Mouse (Mus musculus) neutrophil, adult 5-6 weeks (primary cell): ENCODE data around the gene Lpo. TPM values are rescaled to one million over a fixed set of nuclear protein-coding genes. Genes with fewer than 3 reads are reported as not detected.
A peak's percentile ranks its signal among the peaks of the same experiment; 100 is the strongest.
"Not testable (repeated sequence)": the region's sequence is repeated elsewhere in the genome, so short reads cannot be mapped to it uniquely, and the experiment has no call there.

Experiments
- ATAC-seq: fragments of 151-379, 151-347 bp; 2 replicates; pipeline ENCODE4 v1.8.0; 2017; ENCODE audit warnings: mild to moderate bottlenecking, moderate TSS enrichment; ENCODE audit not compliant: insufficient number of reproducible peaks, poor library complexity, low FRiP score, severe bottlenecking; ENCODE audit errors: extremely low read depth
- total RNA-seq: library from RNA; stranded (forward); fragments of 200-1000 nt; gene quantifications from 2 replicates; pipeline ENCODE4 v1.2.3, GENCODE M21; 2017

The Lpo gene
- not detected in 2 replicates for total RNA-seq

DNA sequence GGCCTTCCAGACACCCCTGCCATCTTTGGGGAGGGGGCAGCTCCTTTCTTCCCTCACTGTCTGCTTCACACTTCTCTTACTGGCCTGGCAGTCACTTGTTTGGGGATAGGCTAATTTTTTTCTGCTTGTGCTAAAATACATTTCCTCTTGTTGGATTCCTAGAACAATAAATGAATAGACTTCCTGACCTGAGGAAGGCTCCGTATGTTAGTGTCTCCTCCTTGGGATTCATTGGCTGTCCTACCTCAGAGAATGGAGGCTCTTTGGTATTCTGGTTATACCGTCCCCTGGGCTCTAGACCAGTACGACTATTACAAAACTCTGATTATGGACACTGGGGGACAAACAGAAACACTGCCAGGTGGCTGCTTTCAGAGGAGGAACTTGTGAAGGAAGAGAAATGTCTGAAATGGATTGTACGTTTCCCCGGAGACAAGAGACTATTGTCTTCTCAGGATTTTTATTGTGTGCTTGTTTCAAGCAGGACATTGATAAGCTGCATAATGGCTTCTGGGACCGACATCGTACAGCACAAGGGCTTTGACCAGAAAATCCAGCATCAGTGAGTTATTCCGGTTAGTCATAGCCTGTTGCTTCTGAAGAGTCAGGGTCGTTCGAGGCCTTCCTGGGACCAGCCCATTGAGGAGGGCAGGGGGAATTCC is at the start of gene Lpo:
TSS of gene Lpo (minus strand) at position 51 of the 662 bp plus-strand sequence.
- no peak for ATAC-seq

DNA sequence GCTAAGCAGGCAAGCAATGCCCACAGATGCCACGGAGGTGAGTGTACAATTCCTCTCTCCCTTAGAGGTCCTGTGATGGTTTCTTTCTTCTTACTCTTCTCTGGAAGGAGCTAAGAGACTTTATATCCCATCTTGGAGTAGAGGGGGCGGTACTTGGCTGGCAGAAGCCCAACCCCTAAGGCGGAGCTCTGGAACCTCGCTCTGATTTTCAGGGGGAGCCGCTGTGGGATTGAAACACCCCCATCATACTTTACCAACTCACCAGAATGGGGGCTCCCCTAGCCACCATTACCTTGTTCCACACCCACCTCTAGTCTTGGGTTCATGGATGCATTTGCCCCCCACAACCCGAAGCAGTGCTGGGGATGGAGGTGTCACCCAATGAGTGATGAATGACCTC is 47.3 kb upstream of the Lpo start, which contains the start of gene Epx:
TSS of gene Epx (minus strand) at position 101 of the 400 bp plus-strand sequence.
- ATAC-seq, result no peak

DNA sequence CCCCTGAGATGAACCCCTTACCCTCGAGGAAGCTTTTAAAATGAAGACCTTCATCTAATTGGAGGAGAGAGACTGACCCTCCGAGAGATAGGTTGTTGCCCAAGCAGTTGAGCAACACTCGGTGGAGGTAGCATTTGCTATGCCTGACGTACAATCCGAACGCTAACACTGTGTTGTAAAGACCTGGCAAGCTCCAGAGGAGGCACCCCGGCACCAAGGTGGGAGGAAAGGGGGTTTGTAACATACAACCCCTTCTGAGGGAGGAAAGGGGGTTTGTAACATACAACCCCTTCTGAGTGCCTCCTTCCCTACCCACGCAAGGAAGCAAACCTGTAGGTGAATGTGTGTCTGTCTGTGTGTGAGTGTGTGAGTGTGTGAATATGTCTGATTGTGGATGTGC is 43.7 kb upstream of the Lpo start:
- ATAC-seq, result no peak

DNA sequence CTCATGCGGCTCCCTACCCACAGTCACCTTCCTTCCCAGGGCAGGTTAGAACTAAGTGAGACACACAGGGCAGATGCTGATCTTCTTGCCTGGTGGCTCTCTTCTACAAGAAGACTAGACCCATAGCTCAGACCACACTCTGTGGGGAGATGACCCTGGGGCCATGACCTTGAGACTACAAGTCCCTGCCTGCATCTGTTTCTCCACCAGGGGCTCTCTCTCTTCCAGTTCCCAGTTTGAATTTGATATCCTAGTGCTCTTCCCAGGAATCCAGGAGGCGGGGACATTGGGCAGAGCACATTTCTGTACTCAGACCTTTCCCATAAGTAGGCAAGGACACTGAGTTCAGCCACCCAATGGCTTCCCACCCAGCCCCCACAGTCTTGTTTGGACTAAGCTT is 42.0 kb upstream of the Lpo start:
- ATAC-seq, result no peak

DNA sequence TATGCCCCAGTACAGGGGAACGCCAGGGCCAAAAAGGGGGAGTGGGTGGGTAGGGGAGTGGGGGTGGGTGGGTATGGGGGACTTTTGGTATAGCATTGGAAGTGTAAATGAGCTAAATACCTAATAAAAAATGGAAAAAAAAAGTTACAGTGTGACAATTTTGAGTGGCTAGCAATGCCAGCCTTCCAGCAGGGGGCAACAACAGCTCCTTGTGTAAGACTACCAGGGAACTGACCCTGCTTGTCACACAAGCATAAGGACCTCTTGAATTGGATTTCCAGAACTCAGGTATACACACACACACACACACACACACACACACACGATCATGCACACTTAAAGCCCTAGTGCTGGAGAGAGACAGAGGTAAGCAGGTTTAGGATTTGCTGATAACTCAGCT is 38.8 kb upstream of the Lpo start:
- ATAC-seq, result not testable (repeated sequence)

DNA sequence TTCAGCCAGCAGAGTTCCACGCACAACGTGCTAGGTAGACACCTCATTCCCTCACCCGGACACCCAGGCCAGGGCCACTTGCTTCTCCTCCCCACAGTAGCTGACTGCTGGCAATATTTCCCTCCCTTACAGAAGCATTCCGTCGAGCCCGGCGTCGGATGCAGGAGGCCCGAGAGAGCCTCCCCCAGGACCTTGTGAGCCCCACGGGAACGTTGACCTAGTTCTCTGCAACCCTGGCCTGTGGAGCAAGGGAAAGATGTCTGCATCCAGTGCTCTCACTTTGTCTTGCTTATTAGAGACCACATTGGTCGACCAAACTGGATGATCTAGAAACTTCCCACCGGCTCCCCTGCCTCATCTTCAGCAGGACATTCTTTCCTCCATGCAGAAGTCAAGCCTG is 34.7 kb upstream of the Lpo start:
- no peak for ATAC-seq

DNA sequence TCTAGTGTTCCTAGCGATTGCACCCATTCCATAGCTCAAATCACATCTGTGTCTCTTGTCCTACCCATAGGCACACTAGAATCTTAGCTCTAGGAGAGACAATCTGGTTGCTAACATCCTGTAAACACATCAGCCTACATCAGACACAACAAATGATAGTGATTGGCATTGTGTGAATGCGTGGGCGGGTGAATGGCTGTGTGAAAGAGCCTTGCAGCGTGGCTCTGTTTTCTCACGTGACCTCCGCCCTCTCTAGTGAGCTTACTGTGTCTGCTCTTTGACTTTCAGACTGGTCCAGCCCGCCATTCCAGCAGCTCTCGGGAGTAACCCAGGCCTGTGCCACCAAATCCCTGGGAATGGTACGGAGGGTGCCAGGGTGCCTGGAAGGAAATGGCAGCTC is 32.3 kb upstream of the Lpo start:
- no peak for ATAC-seq

DNA sequence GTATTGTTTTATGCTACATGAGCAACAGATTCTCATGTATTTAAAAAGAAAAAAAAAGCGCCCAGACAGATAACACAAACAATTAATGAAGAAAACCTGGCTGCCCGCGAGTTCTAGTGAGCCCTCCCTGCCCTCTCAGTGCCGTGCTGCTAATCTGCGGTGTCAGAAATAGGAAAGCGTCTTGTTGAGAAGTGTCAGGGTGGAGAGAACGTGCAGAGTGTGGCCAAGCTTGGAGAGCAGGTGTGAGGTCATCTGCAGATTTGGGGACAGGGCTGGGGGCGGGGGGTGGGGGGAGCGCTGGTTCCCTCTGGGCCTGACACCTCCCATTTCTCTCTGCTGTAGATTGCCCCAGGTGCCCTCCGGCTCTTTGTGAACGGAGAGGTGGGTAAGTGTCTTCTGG is 31.2 kb upstream of the Lpo start:
- no peak for ATAC-seq

DNA sequence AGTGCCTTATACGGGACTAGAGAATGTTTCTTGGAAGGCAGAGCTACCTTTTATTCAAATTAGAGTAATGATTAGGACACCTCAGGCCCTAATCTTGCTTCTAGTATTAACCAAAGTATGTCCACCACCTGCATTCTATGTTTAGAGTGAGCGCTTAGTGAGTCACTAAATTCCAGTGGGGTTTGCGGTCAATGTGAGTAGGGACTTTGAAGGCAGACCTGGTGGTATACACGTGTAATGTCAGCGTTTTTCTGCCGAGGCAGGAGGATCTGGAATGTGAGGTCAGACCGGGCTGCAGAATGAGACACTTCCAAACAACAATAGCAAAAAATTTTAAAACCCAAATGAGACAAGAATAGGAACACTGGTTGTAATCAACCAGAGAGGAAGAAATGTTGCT is 26.5 kb upstream of the Lpo start:
- ATAC-seq, result no peak

DNA sequence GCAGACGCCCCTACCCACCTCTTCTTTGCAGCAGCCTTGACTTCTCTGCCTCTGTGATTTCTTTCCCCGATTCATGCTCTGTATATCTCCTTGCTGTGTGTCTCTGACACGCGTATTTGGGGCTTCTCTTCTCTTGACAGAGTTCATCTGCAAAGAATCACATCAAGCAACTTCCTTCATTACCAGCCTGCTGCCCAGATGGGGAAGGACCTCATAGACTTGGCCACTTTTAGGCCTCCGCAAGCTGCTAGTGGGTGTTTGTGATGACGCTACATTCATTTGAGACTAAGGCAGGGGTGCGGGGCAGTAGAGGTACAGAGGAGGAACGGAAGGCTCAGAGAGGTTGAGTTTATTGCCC is 25.5 kb upstream of the Lpo start:
- ATAC-seq, result no peak

DNA sequence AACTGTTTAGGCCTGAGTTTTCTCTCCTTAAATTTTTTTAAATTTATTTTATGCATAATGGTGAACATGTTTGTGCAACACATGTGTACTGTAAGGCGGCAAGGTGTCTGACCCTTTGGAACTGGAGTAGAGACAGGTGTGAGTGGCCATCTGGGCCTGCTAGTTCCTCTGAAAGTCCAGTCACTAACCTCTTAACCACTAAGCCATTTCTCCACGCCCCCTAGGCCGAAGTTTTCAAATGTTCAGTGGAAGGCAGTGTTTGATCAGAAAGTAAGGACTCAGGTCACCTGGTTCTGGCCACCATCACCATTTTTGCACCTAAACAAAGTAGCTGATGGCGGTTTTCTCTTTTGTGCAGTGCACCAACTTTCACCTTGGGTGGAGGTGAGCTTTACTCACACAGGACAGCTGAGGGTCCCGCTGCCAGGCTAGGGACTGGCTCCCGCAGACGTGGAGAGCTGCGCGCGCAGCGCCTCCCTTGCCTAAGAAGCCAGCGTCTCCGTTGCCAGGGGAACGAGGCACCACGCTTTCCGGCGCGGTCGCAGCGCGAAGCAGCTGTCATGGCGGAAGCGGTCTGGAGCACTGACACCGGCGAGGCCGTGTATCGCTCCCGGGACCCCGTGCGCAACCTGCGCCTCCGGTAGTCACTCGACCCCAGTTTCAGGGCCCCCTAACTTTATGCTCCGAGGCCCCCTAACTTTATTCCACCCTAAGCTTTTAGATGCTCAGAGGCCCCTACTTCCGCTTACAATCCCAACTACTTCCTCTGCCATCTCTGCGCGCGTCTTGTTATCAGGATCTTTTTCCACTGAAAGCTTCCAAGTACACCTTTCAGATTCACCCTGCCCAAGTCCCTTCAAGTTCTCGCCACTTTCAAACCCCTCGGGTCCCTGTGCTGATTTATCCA is 24.9 kb upstream of the Lpo start, which contains the start of gene Mks1:
TSS of gene Mks1 (plus strand) at position 526 of the 907 bp plus-strand sequence.
- ATAC-seq, result peak; percentile 84

DNA sequence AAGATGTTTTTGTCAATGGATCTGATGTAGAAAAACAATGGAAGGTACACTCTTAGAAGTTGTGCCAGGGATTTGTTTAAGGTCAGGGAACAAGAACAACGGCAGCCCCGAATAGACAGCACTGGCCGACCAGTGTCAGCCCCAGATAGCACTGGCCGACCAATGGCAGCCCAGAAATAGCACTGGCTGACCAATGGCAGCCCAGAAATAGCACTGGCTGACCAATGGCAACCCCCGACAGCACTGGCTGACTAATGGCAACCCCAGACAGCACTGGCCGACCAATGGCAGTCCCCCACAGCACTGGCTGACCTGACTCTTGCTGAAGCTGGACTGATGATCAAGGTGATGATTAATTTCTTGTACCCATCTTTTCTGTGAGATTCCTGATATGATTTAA is 19.8 kb upstream of the Lpo start:
- no peak for ATAC-seq

DNA sequence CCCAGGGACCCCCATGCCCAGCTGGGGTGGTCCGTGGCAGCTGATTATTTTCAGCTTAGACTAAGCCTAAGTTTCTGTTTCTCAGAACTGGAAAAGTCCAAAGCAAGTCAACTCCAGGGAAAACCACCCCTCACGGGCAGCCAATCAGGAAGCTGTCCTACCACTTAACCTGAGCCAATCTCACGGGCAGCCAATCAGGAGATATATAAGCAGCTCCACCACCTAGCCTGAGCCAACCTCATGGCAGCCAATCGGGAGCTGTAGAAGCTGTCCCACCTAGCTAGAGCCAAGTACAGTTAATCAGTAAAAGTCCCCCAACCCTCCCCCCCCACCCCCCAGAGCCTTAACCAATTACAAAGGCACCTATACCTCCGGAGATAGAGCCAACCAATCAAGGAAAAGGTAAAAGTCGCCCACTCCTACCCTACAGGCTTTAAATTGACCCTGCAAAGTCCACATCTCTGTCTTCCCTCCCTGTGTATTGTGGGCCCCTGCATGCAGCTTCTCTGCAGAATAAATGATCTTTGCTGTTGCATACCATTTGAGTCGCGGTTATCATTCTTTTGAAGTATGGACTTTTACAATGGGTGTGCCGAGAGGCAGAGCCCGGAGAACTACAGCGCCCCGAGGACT is 19.0 kb upstream of the Lpo start:
- no peak for ATAC-seq

DNA sequence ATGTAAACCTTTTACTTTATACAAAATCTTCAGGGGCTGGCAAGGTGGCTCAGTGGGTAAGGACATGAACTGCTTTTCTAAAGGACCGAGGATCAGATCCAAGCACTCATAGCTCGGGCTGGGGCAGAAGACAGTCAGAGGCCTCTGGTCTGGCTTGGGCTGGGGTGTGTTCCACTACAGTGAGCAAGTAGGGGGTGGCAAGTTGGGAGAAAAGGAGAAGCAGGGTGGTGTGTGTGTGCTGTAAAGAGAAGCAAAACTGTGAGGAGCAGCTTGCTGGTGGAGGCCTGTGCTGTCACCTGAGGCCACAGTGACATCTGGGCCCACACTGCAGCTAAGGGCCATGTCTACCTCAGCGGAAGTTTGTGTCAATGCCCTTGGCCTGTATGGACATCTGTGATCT is 13.3 kb upstream of the Lpo start:
- no peak for ATAC-seq

DNA sequence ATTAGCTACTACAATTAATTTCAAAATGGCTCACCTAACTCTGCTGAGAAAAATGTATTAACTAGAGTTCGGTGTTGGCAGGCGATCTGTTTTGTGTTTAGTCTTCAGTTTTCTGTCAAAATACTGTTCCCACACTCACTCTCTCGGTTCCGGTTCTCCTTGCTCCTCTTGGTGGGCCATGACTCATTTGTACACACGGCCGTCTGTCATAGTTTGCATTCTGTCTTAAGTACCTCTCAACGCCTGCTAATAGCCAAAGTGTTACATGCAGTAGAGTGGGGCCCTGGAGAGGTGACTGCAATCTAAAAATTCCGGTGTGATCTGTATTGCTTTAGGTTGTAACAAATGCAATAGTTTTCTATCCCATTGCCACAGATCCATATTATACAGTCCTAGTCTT is 12.6 kb upstream of the Lpo start:
- ATAC-seq, result no peak

DNA sequence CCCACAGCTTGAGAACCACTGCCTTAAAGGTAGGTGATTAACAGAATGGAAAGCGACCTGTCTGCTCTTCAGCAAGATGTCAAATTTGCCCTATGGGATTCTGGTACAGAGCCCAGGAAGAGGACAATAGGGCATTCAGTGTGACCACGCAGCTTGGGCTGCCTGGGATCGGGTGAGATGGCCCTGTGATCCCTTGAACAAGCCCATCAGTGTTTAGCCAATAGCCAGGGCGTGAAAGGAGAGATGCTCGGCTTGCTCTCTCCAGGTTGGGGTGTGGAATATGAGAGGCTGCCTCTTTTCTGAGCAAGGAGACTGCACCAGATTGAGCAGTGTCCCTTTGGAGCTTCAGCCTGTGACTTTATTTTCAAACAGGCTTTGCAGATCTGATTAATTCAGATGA is 6.6 kb downstream of the Lpo start:
- no peak for ATAC-seq

DNA sequence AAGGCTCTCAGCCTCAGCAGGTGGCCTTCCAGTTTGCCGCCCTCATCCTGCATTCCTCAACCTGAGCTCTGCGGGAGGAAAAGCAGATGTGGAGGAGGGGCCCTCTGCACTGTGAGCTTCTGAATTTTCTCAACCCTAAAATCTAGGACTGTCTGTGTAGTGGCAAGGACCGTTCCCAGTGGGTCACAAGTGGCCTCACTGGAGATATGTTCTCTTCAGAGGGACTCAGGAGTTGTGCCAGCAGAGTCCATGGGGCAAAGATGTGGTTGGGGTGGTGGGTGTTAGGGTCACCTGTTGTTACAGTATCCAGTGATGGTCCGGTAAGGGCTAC is 10.7 kb downstream of the Lpo start:
- ATAC-seq, result no peak

DNA sequence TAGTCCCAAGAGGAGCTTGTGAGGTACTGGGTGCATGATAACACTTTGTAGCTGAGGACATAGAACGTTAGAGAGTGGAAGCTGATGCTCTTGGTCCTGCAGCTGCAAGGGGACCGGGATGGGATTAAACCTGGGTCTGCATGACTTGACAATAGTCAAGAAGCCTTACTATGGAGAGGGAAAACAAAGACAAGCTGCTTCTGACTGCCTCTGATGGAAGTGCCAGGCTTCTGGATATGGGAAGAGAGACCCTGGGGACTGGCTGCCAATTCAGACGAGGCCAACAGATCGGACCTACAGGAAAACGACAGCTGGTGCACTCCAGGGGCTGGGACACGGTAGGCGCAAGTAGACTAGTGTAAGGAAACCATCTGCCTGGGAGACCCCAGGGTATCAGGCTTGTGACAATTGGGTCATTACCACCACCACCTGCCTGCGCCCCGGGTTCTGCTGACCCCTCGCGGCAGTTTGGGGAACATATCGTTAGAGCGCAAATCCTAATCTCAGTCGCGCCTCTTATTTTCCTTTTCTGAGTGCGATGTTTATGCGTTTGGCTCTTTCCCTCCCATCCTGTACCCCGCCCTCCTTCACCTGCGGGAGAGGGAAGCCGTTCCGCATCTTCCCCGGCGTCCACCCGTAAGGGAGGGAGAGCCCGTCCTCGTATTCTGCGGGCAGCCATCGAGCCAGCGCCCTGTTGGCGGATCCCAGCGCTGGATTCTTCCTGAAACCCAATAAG is 11.2 kb downstream of the Lpo start:
- ATAC-seq, result peak; percentile 35; the same call in 1 of the 2 replicates

DNA sequence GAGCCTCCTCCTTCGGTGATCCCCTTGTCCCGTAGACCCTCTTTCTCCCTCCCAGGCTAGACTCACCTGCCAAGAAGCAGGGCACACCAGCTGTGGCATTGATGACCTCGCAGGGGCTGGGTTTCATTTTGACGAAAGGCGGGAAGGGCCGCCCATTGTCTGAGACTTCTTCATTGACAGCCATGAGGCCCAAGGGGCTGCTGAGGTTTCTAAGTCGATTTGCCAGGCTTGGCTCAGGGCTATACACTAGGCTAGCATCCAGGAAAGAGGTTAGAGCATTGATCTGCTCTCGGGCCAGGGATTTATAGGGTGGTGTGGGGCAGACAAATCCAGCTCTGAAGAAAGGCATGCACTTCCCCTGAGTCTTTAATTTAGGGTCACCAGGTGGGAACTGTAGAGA is 13.3 kb downstream of the Lpo start:
- no peak for ATAC-seq
